Mouse (Mus musculus): ENCODE data around the gene Fyb.

Gene Fyb

DNA sequence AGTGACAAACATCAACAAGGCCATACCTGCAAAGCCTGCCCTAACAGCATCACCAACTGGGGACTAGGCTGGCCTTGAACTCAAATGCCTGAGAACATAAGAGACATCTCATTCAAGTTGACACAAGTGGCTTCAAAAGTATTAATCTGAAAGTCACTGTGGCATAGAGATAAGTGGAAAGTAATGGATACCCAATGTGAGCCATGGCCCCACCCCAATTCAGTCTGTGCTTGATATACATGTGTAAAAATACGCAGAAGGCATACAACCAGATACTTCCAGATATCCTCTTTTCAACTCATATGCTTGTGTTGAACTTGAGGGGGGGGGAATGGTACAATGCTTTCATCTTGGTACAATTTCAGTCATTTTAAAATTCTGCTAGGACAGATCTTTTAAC, 124.4 kb downstream of the Fyb start:
- no peak for DNase-seq (ENCODE audit: extremely low read depth, low read depth, low spot score)

DNA sequence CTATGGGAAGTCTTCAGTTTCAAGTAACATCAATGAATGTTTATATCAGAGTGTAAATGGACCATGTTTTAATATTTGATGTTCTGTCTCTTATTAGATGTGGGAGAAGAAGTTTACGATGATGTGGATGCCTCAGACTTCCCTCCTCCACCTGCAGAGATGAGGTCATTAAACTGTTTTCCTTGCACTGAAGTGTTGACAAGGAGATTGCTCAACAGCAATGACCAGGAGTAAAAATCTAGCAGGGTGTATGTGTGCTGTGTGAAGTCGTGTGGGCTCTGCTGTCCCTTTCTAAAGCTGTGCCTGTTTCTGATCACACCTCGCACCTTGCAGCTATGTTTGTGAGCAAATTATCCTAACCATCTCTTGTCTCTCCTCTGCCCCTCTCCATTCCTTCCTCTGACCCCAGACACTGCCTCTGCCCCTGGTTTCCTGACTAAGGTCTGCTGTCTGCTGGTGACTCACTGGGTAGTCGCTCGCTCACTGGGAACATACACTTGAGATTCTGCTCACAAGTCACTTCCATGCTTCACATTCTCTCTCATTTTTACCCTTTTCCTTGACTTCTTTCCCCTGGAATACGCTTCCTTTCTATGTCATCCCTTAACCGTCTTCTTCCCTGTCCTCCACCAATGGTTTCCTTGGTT, 126.2 kb downstream of the Fyb start:
- DNase-seq (ENCODE audit: extremely low read depth, low read depth, low spot score): no peak

DNA sequence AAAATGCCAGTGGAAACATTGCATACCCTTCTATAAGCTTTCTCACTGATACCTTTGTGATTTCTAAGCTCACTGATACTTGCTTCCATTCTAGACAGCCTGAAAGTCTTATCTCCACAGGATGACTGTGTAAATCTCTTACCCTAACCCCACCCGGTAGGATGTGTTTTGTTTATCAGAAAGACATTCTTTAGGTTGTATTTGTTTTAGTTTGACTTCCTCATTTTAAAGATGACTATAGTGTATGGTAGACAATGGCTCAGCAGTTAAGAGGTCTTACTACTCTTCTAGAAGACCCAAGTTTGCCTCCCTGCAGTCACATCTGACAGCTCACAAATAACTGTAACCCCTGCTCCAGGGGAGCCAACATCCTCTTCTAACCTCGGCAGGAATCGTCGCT, 130.4 kb downstream of the Fyb start:
- no peak for DNase-seq (ENCODE audit: extremely low read depth, low read depth, low spot score)

DNA sequence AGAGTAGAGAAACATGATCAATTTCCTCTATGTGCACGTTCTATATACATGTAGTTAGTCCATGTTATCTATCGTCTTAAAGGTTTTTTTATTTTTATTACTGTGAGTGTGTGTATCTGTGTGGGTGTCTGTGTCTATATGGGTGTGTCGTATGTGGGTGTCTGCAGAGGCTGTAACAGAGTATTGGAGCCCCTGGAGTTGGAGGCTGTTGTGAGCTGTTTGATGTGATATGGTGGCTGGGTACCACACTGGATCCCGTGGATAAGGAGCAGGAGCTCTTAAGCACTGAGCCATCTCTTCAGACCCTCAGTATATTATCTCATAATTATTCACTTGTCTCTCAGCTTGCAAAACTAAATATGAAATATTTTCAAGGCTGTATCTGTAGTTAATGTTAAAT, 135.4 kb downstream of the Fyb start:
- no peak for DNase-seq (ENCODE audit: extremely low read depth, low read depth, low spot score)

DNA sequence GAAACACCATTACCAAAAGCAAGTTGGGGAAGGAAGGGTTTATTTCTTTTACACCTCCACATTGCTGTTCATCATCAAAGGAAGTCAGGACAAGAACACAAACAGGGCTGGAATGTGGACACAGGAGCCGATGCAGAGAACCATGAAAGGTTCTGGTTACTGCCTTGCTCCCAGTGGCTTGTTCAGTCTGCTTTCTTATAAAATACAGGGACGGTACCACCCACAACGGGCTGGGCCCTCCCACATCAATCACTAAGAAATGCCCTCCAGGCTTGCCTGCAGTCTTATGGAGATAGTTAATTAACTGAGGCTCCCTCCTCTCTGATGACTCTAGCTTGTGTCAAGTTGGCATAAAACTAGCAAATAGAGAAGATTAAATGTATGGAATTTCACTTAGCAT, 139.3 kb downstream of the Fyb start:
- no peak for DNase-seq (ENCODE audit: extremely low read depth, low read depth, low spot score)

DNA sequence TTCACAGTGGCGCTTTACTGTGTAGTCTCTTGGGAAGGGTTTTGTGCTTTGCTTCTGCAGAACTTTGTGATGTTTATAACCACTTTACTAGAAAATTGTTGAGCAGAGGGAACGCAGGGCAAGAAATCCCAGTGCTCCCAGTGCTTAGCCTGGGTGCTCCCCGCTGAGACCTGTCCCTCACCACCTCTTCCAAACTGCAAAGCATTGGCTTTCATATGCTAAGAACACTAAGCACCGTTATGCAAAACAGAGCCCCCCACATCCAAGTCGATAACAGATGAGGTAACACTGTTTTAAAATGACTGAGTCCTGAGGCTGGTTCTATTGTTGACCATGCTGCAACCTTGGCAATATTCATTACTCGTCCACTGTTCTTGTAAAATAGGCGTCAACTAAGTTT, 141.3 kb downstream of the Fyb start:
- DNase-seq (ENCODE audit: extremely low read depth, low read depth, low spot score): no peak

DNA sequence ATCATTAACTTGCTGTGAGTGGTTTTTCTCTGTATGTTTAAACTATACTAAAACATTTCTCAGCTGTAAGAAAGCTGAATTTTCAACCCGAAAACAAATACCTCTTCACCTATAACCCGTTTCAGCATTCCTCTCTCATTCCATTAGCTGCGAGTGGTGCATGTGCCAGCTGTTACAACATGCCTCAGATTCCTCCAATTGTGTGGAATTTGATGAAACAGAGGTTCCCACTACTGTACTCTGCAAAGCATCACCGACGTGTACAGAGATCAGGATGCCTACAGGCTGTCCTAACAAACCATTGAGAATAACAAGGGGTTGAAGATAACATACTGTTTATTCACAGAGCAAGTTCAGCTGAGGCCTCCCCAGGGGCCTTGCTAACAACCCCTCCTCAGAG, 143.4 kb downstream of the Fyb start:
- no peak for DNase-seq (ENCODE audit: extremely low read depth, low read depth, low spot score)

DNA sequence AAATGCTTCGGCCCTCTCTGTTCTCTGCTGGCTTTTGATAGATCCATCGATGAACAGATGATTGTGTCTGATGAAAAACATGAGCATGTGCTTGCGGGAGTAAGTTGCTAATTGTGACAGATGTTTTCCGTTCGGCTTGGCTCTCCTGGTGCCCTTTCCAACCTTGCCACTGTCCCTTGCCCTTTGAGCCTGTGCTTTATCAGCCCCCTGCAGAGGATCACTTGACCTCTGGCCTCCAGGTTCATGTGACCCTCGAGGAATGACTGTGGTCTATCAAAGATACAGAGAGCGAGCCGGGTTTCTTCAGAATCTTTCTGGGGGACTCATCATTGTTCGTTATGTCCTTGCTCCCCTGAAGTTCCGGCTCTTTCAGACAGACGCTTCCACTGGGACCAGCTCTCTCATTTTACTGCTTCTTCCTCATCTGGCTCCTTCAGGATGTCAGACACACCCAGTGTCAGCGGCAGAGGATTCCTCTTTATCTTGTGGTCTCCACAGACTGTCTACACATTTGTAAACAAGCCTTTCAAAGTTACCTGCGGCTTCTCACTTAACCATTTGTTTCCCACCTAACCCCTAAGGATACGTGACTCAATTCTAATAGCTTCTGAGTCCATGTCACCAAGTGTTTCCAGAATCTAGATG, 146.3 kb downstream of the Fyb start:
- no peak for DNase-seq (ENCODE audit: extremely low read depth, low read depth, low spot score)

DNA sequence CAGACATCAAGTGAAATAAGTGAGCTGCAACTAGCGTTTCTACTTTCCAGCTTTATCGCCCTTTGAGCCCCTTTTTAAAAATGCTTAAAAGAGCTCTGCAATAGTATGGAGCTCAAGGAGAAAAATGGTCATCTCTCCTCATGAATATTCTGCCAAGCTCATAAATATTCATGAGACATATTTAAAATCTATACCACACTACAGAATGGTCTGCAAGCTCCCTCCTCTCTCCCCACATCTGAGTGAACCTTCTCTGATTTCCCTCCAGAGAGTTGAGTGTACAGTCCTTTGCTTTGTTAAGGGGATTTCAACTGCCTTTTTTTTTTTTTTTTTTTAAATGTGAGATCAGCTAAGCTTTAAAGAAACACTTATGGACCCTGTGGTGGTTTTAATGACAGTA, 155.8 kb downstream of the Fyb start:
- no peak for DNase-seq (ENCODE audit: extremely low read depth, low read depth, low spot score)

DNA sequence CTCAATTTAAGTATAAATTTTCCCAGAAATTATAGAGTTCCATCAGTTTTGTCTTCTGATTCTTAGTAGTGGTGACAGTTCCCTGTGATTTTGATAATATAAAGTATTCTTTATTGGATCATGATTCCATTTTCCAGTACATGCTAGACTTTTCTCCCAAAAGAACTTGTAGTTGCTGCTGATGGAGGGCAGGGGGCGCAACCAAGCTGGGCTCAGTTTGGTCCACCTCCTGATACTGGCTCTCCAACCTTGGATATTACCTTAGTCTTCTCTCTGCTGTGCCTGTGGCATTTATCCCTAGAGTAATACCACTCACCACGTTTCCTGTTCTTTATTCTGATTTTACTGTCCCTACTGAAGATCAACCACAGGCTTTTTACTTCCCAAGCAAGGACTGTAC, 179.5 kb downstream of the Fyb start:
- DNase-seq (ENCODE audit: extremely low read depth, low read depth, low spot score): no peak

DNA sequence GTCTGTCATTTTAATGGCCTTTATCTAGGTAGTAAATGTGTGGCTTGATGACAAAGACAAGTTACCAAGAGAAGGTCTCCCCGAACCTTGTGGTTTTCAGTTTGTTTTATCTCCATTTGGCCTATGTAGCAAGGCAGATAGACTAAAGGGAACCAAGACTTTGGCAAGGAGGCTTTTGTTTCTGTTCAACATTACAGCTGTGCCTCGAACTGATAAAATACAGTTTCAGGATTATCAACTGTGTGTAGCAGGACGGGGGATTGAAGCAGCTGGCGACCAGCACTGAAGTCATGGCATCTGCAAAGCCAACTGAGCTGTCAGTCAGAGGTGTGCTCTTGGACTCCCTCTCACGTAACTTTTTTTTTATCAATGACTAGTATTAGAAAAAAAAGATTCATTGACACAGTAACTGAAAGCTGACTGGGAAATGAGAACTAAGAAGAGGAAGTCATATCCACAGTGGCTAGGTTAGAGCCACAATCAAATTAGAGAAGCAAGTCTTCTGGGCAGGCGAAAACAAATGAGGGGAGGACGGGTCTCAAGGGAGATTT, 182.8 kb downstream of the Fyb start:
- no peak for DNase-seq (ENCODE audit: extremely low read depth, low read depth, low spot score)

DNA sequence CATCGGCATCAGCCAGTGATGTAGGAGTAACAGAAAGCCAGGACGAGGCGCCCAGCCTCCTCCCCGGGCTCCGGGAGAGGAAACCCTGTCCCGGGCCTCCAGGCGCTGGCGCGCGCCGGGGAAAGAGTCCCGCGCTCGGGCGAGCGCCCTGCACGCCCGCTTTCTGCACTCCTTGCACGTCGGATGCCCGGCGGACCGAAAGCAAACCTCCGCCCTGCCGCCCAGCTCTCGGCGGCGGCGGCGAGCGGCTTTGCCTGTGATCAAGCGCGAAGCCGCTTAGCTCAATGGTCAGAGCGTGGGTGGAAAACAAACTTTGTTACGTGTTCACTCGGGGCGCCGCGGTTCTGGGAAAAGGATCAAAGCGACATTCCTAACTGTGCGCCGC, 184.9 kb downstream of the Fyb start:
- no peak for DNase-seq (ENCODE audit: extremely low read depth, low read depth, low spot score)

DNA sequence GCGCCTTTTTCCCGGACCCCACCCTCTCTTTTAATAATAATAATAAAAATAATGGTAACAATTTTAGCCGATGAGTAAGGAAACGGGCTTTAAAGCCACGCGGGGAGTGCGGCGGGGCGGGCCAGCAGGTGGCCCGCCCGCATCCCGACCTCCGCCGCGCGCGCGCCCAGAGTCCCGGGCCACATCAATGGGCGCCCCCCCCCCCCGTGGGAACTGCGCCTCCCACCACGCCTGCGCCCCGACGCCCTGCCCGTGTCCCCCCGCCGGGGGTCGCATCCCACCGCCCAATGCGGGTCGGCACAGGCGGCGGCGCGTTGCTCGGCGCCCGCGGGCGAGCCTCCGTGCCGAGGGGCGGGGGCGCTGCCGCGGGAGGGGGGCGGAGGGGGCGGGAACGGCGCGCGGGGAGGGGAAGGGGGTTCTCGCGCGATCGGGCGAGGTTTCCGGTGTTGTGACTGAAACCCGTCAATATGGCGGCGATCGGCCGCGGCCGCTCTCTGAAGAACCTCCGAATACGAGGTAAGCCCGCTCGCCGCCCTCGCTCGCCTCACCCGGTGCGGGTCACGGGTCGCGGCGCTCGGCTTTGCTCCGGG, 185.4 kb downstream of the Fyb start, which contains the start of gene Rictor:
Rictor (plus strand) TSS at position 444 of the 590 bp plus-strand sequence.
- no peak for DNase-seq (ENCODE audit: extremely low read depth, low read depth, low spot score)

DNA sequence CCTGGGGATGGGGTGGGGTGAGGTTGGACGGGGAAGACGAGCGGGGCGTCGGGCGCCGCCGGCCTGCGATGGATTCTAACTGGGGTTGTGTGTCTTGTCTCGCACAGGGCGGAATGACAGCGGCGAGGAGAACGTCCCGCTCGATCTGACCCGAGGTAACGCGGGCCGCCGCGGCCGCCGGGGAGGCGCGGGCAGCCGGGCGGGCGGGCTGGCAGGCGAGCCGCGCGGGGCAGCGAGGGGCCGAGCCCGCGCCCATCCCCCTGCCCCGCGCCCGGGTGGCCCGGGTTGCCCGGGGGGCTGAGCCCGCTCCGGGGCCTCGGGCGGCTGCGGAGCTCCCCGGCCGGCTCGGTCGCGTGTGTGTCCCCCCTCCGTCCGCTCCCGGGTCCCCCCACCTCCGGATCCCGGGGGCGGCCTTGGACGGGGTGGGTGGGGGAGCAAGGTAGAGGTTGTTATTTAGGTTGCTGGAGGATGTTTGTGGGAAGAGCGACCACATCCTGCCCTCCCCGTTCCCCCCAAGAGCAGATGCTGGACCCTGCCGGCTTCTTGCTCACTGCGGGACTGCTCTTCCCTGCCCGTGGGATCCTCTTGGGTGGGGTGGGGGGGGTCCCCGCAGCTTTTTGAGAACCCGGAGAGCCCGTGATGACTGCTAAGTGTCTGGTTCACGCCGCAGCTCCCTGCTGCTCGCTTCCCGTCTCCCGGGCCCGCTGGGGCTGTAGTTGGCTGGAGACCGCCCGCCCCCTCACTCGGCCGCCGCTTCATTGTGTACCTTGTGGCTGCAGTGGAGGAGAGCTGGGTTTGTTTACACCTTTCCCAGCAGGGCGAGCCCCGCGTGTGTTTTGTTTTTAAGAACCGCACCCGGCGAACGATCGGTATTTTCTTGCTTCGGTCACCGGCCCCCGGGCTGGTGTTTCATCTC, 186.1 kb downstream of the Fyb start:
- no peak for DNase-seq (ENCODE audit: extremely low read depth, low read depth, low spot score)

DNA sequence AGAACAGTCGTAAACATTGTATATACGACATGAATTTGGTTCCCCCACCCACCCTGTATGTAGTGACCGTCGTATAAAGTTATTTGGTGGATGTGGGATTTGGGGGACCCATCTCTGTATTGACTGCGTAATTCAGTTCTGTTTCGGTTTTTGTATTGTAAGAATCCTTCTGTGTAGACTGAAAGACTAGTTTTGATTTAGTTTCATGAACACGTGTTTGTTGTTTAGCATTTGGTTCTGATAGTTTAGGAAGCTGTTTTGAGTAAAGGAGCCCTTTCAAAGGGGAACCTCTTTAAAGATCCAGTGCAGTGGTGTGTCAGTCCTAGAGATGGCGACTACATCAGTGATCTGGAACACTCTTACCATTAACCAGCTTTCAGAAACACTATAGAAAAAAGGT, 187.0 kb downstream of the Fyb start:
- DNase-seq (ENCODE audit: extremely low read depth, low read depth, low spot score): no peak

DNA sequence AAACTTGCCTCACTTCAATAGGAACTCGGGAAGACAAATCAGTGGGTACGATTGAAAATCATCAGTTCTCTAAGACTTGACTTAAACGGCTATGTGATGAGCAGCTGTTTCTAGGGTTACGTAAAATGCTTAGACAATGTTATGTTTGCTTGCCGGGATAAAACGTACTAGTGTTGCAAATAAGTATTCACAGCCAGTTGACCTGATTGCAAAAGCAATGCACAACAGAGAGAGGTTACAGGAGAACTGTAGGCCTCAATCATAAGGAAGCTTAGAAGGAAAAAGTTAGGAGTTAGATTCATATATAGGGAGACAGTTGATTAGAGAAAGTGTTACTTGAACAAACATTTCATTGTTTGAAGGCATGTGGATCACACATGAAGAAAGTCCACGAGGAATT, 187.7 kb downstream of the Fyb start:
- DNase-seq (ENCODE audit: extremely low read depth, low read depth, low spot score): no peak

DNA sequence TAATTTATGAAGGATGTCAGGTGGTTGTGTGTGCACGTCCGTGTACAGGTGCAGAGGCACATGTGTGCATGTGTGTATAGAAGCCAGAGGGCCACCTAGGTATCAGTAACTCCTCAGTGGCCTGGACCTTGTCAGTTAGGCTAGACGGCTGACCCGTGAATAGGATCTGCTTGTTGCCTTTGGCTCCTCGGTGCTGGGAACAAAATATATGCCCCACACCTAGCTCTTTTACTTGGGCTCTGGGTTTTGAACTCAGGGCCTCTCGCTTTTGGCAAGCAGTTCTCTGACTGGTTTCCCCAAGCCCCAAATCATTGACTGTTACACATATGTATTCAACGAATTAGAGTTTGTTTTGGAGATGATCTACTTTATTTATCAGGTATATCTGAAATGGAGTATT, 188.6 kb downstream of the Fyb start:
- no peak for DNase-seq (ENCODE audit: extremely low read depth, low read depth, low spot score)
